Mouse (Mus musculus): Measurements from ENCODE around the gene Cdh23. TPM values are rescaled to one million over a fixed set of nuclear protein-coding genes. Genes with fewer than 3 reads are reported as not detected.

The Cdh23 gene
- polyA plus RNA-seq, 1 experiment from 2014 or later, result 0.25 TPM

GRCm38 (mm10) chr10:60369405-60369804, 326.9 kb downstream of the Cdh23 start:
- no peak overlapping the region for H3K4me2 ChIP-seq (ENCODE audit: low read length)
- DNase-seq (ENCODE audit: low spot score) (no peak), ATAC-seq (replicated peaks; ENCODE audit: low FRiP score, low read depth) (no peak)
- H3K4me1 ChIP-seq (replicated peaks; ENCODE audit: insufficient read depth, low read length), result peaks cover 3% of the 10 kb centered on the region; the same call in 1 of the 2 replicates
- H3K27me3 ChIP-seq (ENCODE audit: insufficient read depth, low read length), result no peaks in the 10 kb centered on the region
- 79% methylated on average over 6 of the region's 6 CpGs for WGBS
- TF ChIP-seq CTCF (IDR thresholded peaks at IDR 0.05; ENCODE audit: low read depth), result no peak
- H3K36me3 ChIP-seq (ENCODE audit: insufficient read depth, low read length), result no peaks in the 10 kb centered on the region
- H3K27ac ChIP-seq, result no peak overlapping the region
- H3K9me3 ChIP-seq (replicated peaks; ENCODE audit: low read length), result no peaks in the 10 kb centered on the region
- no peak overlapping the region for H3K4me3 ChIP-seq (replicated peaks; ENCODE audit: low read depth, low read length)
- no peak overlapping the region for H3K9ac ChIP-seq (ENCODE audit: low read depth, low read length)

DNA sequence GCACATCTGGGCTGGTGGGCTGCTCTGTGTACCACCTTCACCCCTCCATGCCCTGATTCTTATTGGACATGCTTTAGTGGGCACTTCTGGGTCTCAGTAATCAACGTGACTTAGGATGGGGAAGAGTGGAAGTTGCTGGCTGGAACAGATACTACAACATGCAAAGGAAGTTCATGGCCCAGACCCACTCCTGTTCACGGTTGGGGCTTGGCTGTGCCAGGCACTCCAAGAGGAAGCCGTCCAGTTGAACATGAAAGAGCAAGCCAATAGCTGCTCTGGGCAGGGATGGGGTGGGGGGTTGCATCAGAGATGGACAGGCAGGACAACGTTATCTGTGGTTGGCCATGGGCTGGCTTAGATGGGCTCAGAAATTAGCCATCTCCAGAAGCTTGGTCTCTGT, 328.4 kb downstream of the Cdh23 start:
- Histone ChIP-seq H3K27me3 (ENCODE audit: insufficient read depth, low read length) (no peaks in the 10 kb centered on the region), H3K27ac (no peak overlapping the region), H3K9me3 (replicated peaks; ENCODE audit: low read length) (no peaks in the 10 kb centered on the region), H3K36me3 (ENCODE audit: insufficient read depth, low read length) (no peaks in the 10 kb centered on the region), H3K4me3 (replicated peaks; ENCODE audit: low read depth, low read length) (no peak overlapping the region), H3K9ac (ENCODE audit: low read depth, low read length) (no peak overlapping the region), H3K4me2 (ENCODE audit: low read length) (no peak overlapping the region), H3K4me1 (replicated peaks; ENCODE audit: insufficient read depth, low read length) (no peaks in the 10 kb centered on the region)
- DNase-seq (ENCODE audit: low spot score) (no peak), ATAC-seq (replicated peaks; ENCODE audit: low FRiP score, low read depth) (no peak)
- TF ChIP-seq CTCF (IDR thresholded peaks at IDR 0.05; ENCODE audit: low read depth), result no peak
- WGBS, result 72% methylated on average over 4 of the region's 4 CpGs

DNA sequence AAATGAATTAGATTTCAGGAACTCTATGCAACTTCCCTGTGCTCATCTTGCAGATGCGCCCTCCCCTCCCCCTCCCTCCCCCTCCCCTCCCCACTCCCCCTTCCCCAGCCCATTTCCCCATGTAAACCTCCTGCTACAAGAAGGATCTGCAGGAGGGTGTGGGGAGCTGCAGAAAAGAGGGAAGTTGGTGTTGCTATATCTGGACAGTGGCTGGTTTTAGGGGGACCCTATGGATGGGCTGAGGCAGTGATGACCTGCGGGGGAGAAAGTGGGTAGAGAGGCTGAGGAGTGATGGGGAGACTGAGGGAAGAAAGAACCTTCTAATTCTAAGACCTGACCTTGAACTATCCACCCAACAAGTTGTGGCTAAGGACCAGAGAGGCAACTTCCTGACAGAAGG, 329.1 kb downstream of the Cdh23 start:
- no peak for DNase-seq (ENCODE audit: low spot score)
- no peak for ATAC-seq (replicated peaks; ENCODE audit: low FRiP score, low read depth)
- WGBS, result 66% methylated on average over 2 of the region's 2 CpGs
- no peak overlapping the region for H3K4me2 ChIP-seq (ENCODE audit: low read length)
- no peak for TF ChIP-seq CTCF (IDR thresholded peaks at IDR 0.05; ENCODE audit: low read depth)
- no peak overlapping the region for H3K9ac ChIP-seq (ENCODE audit: low read depth, low read length)
- no peaks in the 10 kb centered on the region for H3K9me3 ChIP-seq (replicated peaks; ENCODE audit: low read length)
- H3K36me3 ChIP-seq (ENCODE audit: insufficient read depth, low read length), result no peaks in the 10 kb centered on the region
- no peak overlapping the region for H3K4me3 ChIP-seq (replicated peaks; ENCODE audit: low read depth, low read length)
- 0 out of 2 replicates have a peak, but pooled peaks cover 3% of the 10 kb centered on the region for H3K4me1 ChIP-seq (replicated peaks; ENCODE audit: insufficient read depth, low read length)
- H3K27me3 ChIP-seq (ENCODE audit: insufficient read depth, low read length), result no peaks in the 10 kb centered on the region
- H3K27ac ChIP-seq, result no peak overlapping the region

- ATAC-seq (replicated peaks; ENCODE audit: low FRiP score, low read depth), result no peak
- no peak for DNase-seq (ENCODE audit: low spot score)
These were observed 332.9 kb downstream of the Cdh23 start for GRCm38 (mm10) chr10:60363426-60363825.

GRCm38 (mm10) chr10:60362310-60362628, 334.0 kb downstream of the Cdh23 start:
- no peak for TF ChIP-seq CTCF (IDR thresholded peaks at IDR 0.05; ENCODE audit: low read depth)
- Histone ChIP-seq H3K4me1 (replicated peaks; ENCODE audit: insufficient read depth, low read length) (0 out of 2 replicates have a peak, but pooled peaks cover 5% of the 10 kb centered on the region), H3K4me2 (ENCODE audit: low read length) (no peak overlapping the region), H3K4me3 (replicated peaks; ENCODE audit: low read depth, low read length) (no peak overlapping the region), H3K27ac (0 out of 2 replicates have a peak overlapping the region, but pooled peaks have one; percentile 31), H3K36me3 (ENCODE audit: insufficient read depth, low read length) (no peaks in the 10 kb centered on the region), H3K9ac (ENCODE audit: low read depth, low read length) (no peak overlapping the region), H3K9me3 (replicated peaks; ENCODE audit: low read length) (no peaks in the 10 kb centered on the region), H3K27me3 (ENCODE audit: insufficient read depth, low read length) (no peaks in the 10 kb centered on the region)
- WGBS, result 31% methylated on average over 2 of the region's 2 CpGs
- ATAC-seq (replicated peaks; ENCODE audit: low FRiP score, low read depth) (no peak), DNase-seq (ENCODE audit: low spot score) (no peak)

More at GRCm38 (mm10) chr10:60363426-60363825, 332.9 kb downstream of the Cdh23 start:
- H3K27me3 ChIP-seq (ENCODE audit: insufficient read depth, low read length), result no peaks in the 10 kb centered on the region
- TF ChIP-seq CTCF (IDR thresholded peaks at IDR 0.05; ENCODE audit: low read depth), result no peak
- no peak overlapping the region for H3K4me3 ChIP-seq (replicated peaks; ENCODE audit: low read depth, low read length)
- H3K36me3 ChIP-seq (ENCODE audit: insufficient read depth, low read length), result no peaks in the 10 kb centered on the region
- H3K9ac ChIP-seq (ENCODE audit: low read depth, low read length), result no peak overlapping the region
- H3K4me2 ChIP-seq (ENCODE audit: low read length), result no peak overlapping the region
- H3K9me3 ChIP-seq (replicated peaks; ENCODE audit: low read length), result no peaks in the 10 kb centered on the region
- no peak overlapping the region for H3K27ac ChIP-seq
- WGBS, result 70% methylated on average over 6 of the region's 6 CpGs
- 0 out of 2 replicates have a peak, but pooled peaks cover 5% of the 10 kb centered on the region for H3K4me1 ChIP-seq (replicated peaks; ENCODE audit: insufficient read depth, low read length)

GRCm38 (mm10) chr10:60361615-60362309, 334.5 kb downstream of the Cdh23 start:
- no peaks in the 10 kb centered on the region for H3K36me3 ChIP-seq (ENCODE audit: insufficient read depth, low read length)
- no peak overlapping the region for H3K4me2 ChIP-seq (ENCODE audit: low read length)
- H3K4me1 ChIP-seq (replicated peaks; ENCODE audit: insufficient read depth, low read length), result 0 out of 2 replicates have a peak, but pooled peaks cover 5% of the 10 kb centered on the region
- TF ChIP-seq CTCF (IDR thresholded peaks at IDR 0.05; ENCODE audit: low read depth), result no peak
- no peak for ATAC-seq (replicated peaks; ENCODE audit: low FRiP score, low read depth)
- WGBS, result 44% methylated on average over 12 of the region's 12 CpGs
- H3K9me3 ChIP-seq (replicated peaks; ENCODE audit: low read length), result no peaks in the 10 kb centered on the region
- H3K27ac ChIP-seq, result 0 out of 2 replicates have a peak overlapping the region, but pooled peaks have one; percentile 31
- no peak overlapping the region for H3K4me3 ChIP-seq (replicated peaks; ENCODE audit: low read depth, low read length)
- no peaks in the 10 kb centered on the region for H3K27me3 ChIP-seq (ENCODE audit: insufficient read depth, low read length)
- H3K9ac ChIP-seq (ENCODE audit: low read depth, low read length), result no peak overlapping the region
- DNase-seq (ENCODE audit: low spot score), result no peak

Measured in kidney, postnatal 0 days (tissue).